Comparison of ENCODE assay signal across 13 mouse cellular contexts in the genomic region with DNA sequence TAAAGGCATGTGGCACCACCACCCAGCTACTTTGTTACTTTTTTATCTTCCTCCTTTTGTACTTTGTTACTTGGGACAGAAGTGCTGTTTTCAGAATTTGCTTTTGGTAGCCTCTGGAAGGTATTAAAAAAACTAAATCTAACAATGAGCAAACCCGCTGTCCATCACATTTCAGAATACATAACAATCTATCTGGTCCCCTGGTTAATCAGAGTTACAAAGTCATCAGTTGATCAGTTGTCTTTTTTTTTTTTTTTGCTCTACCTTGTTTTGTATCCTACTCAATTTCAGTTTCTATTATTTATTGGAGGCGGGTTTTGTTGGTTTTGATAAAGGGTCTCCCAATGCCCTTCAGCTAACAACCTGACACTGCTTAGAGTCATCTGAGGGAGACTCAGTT. TPM values are rescaled to one million over a fixed set of nuclear protein-coding genes. Genes with fewer than 3 reads are reported as not detected.
DNase-seq lines count a peak whose midpoint lies in the region; ATAC-seq lines count a peak whose summit lies in the region.
"Had no signal": no experiment of that assay in that cellular context is flagged by ENCODE, and none has a peak within 500 bp of the region (broad histone marks: within the 10 kb centered on the region; RNA-seq: fewer than 3 reads in every experiment).

No protein-coding gene starts in this region.

- DNase-seq in heart, postnatal 25 days (ENCODE audit: low spot score): no peak
- DNase-seq in lung, postnatal 4 days: no peak
- DNase-seq in limb, embryonic 10.5 days (ENCODE audit: low spot score): no peak
- DNase-seq in lung, postnatal 10 days: no peak
- DNase-seq: gastrocnemius, postnatal 10 days; kidney, adult 9 months; thymus, postnatal 25 days had no signal

- peaks cover 17% of the 10 kb centered on the region for H3K36me3 ChIP-seq in heart, embryonic 12.5 days
- H3K36me3 ChIP-seq in lung, embryonic 16.5 days (ENCODE audit: control insufficient read depth, insufficient read depth, low read length): peaks cover 17% of the 10 kb centered on the region
- peaks cover 24% of the 10 kb centered on the region for H3K36me3 ChIP-seq in limb, embryonic 10.5 days
- H3K36me3 ChIP-seq in midbrain, embryonic 15.5 days (replicated peaks): peaks cover 7% of the 10 kb centered on the region; the same call in 1 of the 2 replicates

- no peaks in the 10 kb centered on the region for H3K27me3 ChIP-seq in heart, embryonic 12.5 days (replicated peaks)
- H3K27me3 ChIP-seq in lung, embryonic 16.5 days (ENCODE audit: control insufficient read depth, insufficient read depth, low read depth, low read length): no peaks in the 10 kb centered on the region
- H3K27me3 ChIP-seq in limb, embryonic 10.5 days (ENCODE audit: low read depth, poor library complexity, severe bottlenecking): no peaks in the 10 kb centered on the region
- no peaks in the 10 kb centered on the region for H3K27me3 ChIP-seq in midbrain, embryonic 15.5 days (replicated peaks)
- H3K27me3 ChIP-seq: embryonic facial prominence, embryonic 12.5 days had no signal

- peaks cover 17% of the 10 kb centered on the region for H3K4me1 ChIP-seq in heart, embryonic 12.5 days (replicated peaks)
- H3K4me1 ChIP-seq in lung, embryonic 16.5 days (replicated peaks; ENCODE audit: control insufficient read depth, insufficient read depth, low read length): peaks cover 10% of the 10 kb centered on the region
- peaks cover 9% of the 10 kb centered on the region for H3K4me1 ChIP-seq in limb, embryonic 10.5 days
- peaks cover 18% of the 10 kb centered on the region for H3K4me1 ChIP-seq in midbrain, embryonic 15.5 days

- intact Hi-C loops in heart, postnatal 25 days (cut with DNase I): loop anchor here (5.0 kb wide), 1 partner anchor 80 kb away; no protein-coding TSS in a partner anchor

- 86% methylated on average over 2 of the region's 2 CpGs for WGBS in heart, embryonic 12.5 days
- 98% methylated on average over 2 of the region's 2 CpGs for WGBS in lung, embryonic 16.5 days
- 100% methylated on average over 2 of the region's 2 CpGs for WGBS in limb, embryonic 10.5 days
- WGBS in midbrain, embryonic 15.5 days: 95% methylated on average over 2 of the region's 2 CpGs

- no peak overlapping the region; the same call in 1 of the 2 replicates for H3K4me3 ChIP-seq in heart, embryonic 12.5 days
- no peak overlapping the region for H3K4me3 ChIP-seq in lung, embryonic 16.5 days (ENCODE audit: low read length)
- H3K4me3 ChIP-seq in limb, embryonic 10.5 days: 0 out of 2 replicates have a peak overlapping the region, but pooled peaks have one; percentile 64
- H3K4me3 ChIP-seq in midbrain, embryonic 15.5 days: peak overlapping the region; percentile 78

- peak overlapping the region; percentile 74; the same call in 1 of the 2 replicates for H3K4me2 ChIP-seq in heart, embryonic 12.5 days
- 0 out of 2 replicates have a peak overlapping the region, but pooled peaks have one; percentile 72 for H3K4me2 ChIP-seq in lung, embryonic 16.5 days (ENCODE audit: low read depth, low read length)
- H3K4me2 ChIP-seq in midbrain, embryonic 15.5 days: no peak overlapping the region

- H3K27ac ChIP-seq in heart, embryonic 12.5 days (ENCODE audit: poor library complexity, severe bottlenecking): no peak overlapping the region
- no peak overlapping the region for H3K27ac ChIP-seq in lung, embryonic 16.5 days (ENCODE audit: low read length)
- peak overlapping the region; percentile 96 for H3K27ac ChIP-seq in limb, embryonic 10.5 days
- no peak overlapping the region for H3K27ac ChIP-seq in midbrain, embryonic 15.5 days

- no peaks in the 10 kb centered on the region for H3K9me3 ChIP-seq in heart, embryonic 12.5 days (replicated peaks)
- no peaks in the 10 kb centered on the region for H3K9me3 ChIP-seq in lung, embryonic 16.5 days (ENCODE audit: control insufficient read depth, low read length)
- no peaks in the 10 kb centered on the region for H3K9me3 ChIP-seq in limb, embryonic 10.5 days (replicated peaks)
- H3K9me3 ChIP-seq in midbrain, embryonic 15.5 days: no peaks in the 10 kb centered on the region
- H3K9me3 ChIP-seq: embryonic facial prominence, embryonic 12.5 days had no signal

- no peak overlapping the region for H3K9ac ChIP-seq in heart, embryonic 12.5 days
- H3K9ac ChIP-seq in lung, embryonic 16.5 days (ENCODE audit: low read length): no peak overlapping the region; the same call in 1 of the 2 replicates
- H3K9ac ChIP-seq in midbrain, embryonic 15.5 days: no peak overlapping the region

- no peak for ATAC-seq in heart, embryonic 12.5 days (ENCODE audit: insufficient number of reproducible peaks, low FRiP score)
- no peak for ATAC-seq in lung, embryonic 16.5 days (ENCODE audit: low read depth)
- no peak for ATAC-seq in midbrain, embryonic 15.5 days (replicated peaks)
- ATAC-seq in cerebellum, adult (ENCODE audit: insufficient number of reproducible peaks, low FRiP score, low TSS enrichment): no peak

RNA-seq across cellular contexts. Expression of gene Ccnf, which starts 1.0 kb away (rescaled TPM):
- polyA plus RNA-seq in heart, embryonic 12.5 days (2016; fragmentation: Nextera tagmentation; extraction: Ambion mirVana): 49.4 and 55.8 TPM in 2 replicates
- 1 to 10 TPM; 1.1 to 1.2 TPM for total RNA-seq in heart, postnatal 25 days (2021)
- 75.2 and 81.5 TPM in 2 replicates for polyA plus RNA-seq in lung, embryonic 16.5 days (2015; fragmentation: Nextera tagmentation; extraction: Ambion mirVana)
- 117 and 120 TPM in 2 replicates for polyA plus RNA-seq in limb, embryonic 10.5 days (2016; fragmentation: Nextera tagmentation; extraction: Ambion mirVana)
- polyA plus RNA-seq in midbrain, embryonic 15.5 days (2015; fragmentation: Nextera tagmentation; extraction: Ambion mirVana): 13.9 and 15.1 TPM in 2 replicates

RNA-seq across cellular contexts. Expression of gene Tedc2, which starts 31.7 kb away (rescaled TPM):
- 6.0 and 7.5 TPM in 2 replicates for polyA plus RNA-seq in heart, embryonic 12.5 days (2016; fragmentation: Nextera tagmentation; extraction: Ambion mirVana)
- total RNA-seq in heart, postnatal 25 days (2021): 1 to 10 TPM; 1.7 to 2.2 TPM
- polyA plus RNA-seq in lung, embryonic 16.5 days (2015; fragmentation: Nextera tagmentation; extraction: Ambion mirVana): 11.3 and 13.0 TPM in 2 replicates
- polyA plus RNA-seq in limb, embryonic 10.5 days (2016; fragmentation: Nextera tagmentation; extraction: Ambion mirVana): 24.1 and 24.5 TPM in 2 replicates
- polyA plus RNA-seq in midbrain, embryonic 15.5 days (2015; fragmentation: Nextera tagmentation; extraction: Ambion mirVana): 12.1 and 12.5 TPM in 2 replicates

RNA-seq across cellular contexts. Expression of gene Ntn3, which starts 43.0 kb away (rescaled TPM):
- polyA plus RNA-seq in heart, embryonic 12.5 days (2016; fragmentation: Nextera tagmentation; extraction: Ambion mirVana): 2.0 and 2.6 TPM in 2 replicates
- under 1 TPM; 0.64 to 0.73 TPM for total RNA-seq in heart, postnatal 25 days (2021)
- 3.3 and 3.8 TPM in 2 replicates for polyA plus RNA-seq in lung, embryonic 16.5 days (2015; fragmentation: Nextera tagmentation; extraction: Ambion mirVana)
- polyA plus RNA-seq in limb, embryonic 10.5 days (2016; fragmentation: Nextera tagmentation; extraction: Ambion mirVana): 6.7 and 10.7 TPM in 2 replicates
- 5.1 and 5.4 TPM in 2 replicates for polyA plus RNA-seq in midbrain, embryonic 15.5 days (2015; fragmentation: Nextera tagmentation; extraction: Ambion mirVana)
- polyA plus RNA-seq: activated CD4-positive, CD25-positive, alpha-beta regulatory T cell, adult 4 months had no signal

RNA-seq across cellular contexts. Expression of gene Tbc1d24, which starts 47.0 kb away (rescaled TPM):
- 5.1 and 5.3 TPM in 2 replicates for polyA plus RNA-seq in heart, embryonic 12.5 days (2016; fragmentation: Nextera tagmentation; extraction: Ambion mirVana)
- 1 to 10 TPM; 8.3 to 9.4 TPM for total RNA-seq in heart, postnatal 25 days (2021)
- 4.6 and 6.4 TPM in 2 replicates for polyA plus RNA-seq in lung, embryonic 16.5 days (2015; fragmentation: Nextera tagmentation; extraction: Ambion mirVana)
- polyA plus RNA-seq in limb, embryonic 10.5 days (2016; fragmentation: Nextera tagmentation; extraction: Ambion mirVana): 3.9 and 8.7 TPM in 2 replicates
- polyA plus RNA-seq in midbrain, embryonic 15.5 days (2015; fragmentation: Nextera tagmentation; extraction: Ambion mirVana): 28.7 and 30.7 TPM in 2 replicates

Comparison
In these comparisons a context has a peak if more than half of its experiments do, and no peak if none do; other contexts are left out.
1. H3K4me3 ChIP-seq: peak in limb, embryonic 10.5 days (single experiment) and midbrain, embryonic 15.5 days (single experiment); none in heart, embryonic 12.5 days (single experiment) and lung, embryonic 16.5 days (single experiment).